Mouse (Mus musculus) adrenal gland, adult 2 months (tissue): ENCODE data around the gene Large2. TPM values are rescaled to one million over a fixed set of nuclear protein-coding genes. Genes with fewer than 3 reads are reported as not detected.
"Not testable (repeated sequence)": the region's sequence is repeated elsewhere in the genome, so short reads cannot be mapped to it uniquely, and the experiment has no call there.

ENCODE experiments used
- DNase-seq: peaks from one replicate; pipeline ENCODE4 v3.0.0; 2021
- long read RNA-seq: library from polyadenylated mRNA; stranded (forward); transcript quantifications from one replicate; pipeline ENCODE4 v2.0.0, GENCODE M21; 2021
- polyA plus RNA-seq: library from polyadenylated mRNA; depleted of rRNA; stranded (reverse); fragments of >200 nt; gene quantifications from 2 replicates; pipeline ENCODE4 v1.2.3, GENCODE M21; 2012; rRNA removed
- total RNA-seq, 2 experiments: library from RNA; stranded (reverse); gene quantifications; 2 replicates each; pipeline ENCODE4 v1.2.3; 2021

The Large2 gene
- total RNA-seq = 1 to 10 TPM in 1 of 2 experiments, under 1 TPM in 1; 0.45 to 1.4 TPM
- polyA plus RNA-seq = 1.3 and 2.2 TPM in 2 replicates
- long read RNA-seq, partial matches to known transcripts = 0 of 1 reads
- long read RNA-seq, other reads (novel, unspliced or antisense) = 1 of 1 reads

DNA sequence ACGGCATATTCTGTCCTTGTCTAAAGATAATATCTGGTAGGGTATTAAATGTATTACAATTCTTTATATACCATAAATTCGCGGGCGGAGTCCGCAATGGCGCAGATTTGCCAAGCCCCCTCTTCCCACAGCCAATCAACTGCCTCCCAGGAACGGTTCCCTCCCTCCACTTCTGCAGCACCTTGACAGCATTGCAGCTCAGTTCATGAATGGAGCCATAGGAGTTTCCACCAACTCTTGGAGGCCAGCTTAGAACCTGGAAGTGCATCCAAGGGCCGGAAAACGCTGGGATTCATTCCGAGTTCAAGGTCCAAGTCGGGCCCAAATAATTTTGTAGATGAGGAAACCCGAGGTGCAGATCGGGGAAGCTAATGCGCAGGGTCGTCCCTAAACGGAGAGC is at the start of gene Large2, which contains the start of gene Pex16:
TSS of gene Large2 (minus strand) at position 356 of the 400 bp plus-strand sequence.
TSS of gene Pex16 (plus strand) at position 163 of the 400 bp plus-strand sequence.
- peak; percentile 57 for DNase-seq

GRCm38 (mm10) chr2:92423702-92424461 is 49.2 kb upstream of the Large2 start:
- DNase-seq = peak; percentile 99

DNA sequence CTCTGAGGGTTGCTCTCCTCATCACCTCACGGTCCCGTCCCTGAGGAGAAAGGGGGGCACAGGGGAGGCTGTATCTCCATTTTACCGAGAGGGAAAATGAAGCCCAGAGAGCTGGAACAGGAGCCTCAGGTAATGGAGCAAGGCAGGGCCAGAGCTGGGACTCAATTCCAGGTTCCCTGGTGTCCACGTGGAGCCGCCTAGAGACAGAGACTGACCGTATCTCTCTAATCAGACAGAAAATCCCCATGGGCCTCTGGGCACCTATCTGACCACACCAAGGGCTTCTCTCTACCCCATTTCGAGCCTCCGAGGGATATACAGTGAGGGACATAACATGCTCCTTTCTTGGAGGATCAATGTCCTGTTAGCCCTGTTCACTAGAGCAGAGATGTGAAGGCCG is 48.5 kb upstream of the Large2 start:
- peak; percentile 10 for DNase-seq

DNA sequence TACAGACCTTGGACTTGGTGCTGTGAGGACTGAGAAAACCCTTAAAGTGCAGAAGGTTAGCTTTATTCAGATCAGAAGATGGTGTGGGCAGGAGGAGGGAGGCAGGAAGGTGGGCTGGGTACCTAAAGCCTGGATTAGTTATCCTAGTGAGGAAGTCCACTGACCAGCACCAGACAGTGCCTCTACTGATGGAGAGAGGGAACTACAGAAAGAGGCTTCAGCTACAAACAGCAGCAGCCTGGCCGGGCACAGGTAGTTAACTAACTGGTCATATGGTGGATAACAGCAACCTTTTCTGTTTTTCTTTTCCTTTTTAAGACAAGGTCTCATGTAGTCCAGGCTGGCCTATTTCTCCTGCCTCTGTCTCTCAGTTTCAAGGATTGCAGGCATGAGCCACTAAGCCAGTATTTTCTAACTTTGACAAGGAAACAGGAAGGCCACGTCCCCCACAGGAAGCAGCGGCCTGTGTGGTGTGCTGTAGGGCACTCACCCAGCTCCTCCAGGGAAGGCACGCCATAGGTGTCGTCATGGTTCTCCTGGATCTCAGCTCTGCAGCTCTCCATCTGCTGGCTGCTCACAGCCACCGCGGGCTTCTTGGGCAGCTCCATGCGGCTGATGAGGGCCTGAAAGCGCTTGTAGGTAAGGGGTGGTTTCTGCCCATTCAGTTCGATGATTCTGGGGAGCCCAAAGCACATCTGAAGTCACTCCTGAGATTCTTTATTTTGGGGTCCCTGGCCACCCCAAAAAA is 47.9 kb upstream of the Large2 start:
- DNase-seq = peak; percentile 23

DNA sequence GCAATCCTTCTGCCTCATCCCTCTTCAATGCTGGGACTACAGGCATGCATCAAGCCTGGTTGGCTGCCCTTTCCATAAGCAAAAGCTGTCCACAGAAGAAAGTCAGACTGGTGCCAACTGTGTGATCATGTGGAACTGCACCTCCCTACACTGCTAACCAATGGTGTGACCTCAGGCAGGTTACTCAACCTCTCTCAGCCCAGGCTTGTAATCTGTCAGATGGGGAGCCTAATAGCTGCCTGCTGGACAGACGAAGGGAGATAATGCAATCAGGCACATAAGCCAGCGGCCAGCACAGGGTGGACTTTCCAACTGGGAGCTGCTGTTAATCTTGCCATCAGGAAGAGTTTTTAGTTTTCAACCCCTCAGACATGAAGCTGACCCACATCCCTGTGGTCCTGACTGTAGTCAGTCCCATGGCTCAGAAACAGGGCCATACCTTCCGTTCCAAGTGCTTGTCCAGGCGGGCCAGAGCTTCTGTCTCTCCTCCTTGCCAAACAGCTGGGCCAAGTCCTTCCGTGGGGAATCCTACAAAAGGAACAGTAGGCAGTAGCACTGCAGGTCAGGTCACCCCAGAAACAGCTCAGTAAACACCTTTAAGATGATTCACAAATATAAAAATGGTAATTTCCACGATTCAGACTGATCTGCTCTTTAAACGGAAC is 47.2 kb upstream of the Large2 start:
- DNase-seq = peak; percentile 72

DNA sequence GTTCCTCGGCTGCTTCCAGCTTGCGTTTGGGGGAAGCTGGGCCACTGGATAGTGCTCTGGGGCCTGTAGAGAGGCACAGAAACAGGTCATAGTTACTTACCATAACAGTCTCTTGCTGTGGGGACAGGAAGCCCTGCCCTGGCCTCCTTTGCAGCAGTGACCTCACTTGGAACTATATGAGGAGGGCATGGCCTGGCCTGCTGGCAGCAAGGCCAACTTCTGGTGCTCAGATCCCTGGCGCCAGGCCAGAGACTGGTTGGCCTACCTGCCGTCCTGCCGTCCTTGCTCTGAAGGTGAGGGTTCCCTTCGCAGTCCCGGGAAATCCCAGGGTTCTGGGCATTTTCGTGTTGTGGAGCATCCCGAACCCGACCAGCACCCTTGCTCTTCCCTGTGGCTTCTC is 37.0 kb upstream of the Large2 start:
- DNase-seq = peak; percentile 32

DNA sequence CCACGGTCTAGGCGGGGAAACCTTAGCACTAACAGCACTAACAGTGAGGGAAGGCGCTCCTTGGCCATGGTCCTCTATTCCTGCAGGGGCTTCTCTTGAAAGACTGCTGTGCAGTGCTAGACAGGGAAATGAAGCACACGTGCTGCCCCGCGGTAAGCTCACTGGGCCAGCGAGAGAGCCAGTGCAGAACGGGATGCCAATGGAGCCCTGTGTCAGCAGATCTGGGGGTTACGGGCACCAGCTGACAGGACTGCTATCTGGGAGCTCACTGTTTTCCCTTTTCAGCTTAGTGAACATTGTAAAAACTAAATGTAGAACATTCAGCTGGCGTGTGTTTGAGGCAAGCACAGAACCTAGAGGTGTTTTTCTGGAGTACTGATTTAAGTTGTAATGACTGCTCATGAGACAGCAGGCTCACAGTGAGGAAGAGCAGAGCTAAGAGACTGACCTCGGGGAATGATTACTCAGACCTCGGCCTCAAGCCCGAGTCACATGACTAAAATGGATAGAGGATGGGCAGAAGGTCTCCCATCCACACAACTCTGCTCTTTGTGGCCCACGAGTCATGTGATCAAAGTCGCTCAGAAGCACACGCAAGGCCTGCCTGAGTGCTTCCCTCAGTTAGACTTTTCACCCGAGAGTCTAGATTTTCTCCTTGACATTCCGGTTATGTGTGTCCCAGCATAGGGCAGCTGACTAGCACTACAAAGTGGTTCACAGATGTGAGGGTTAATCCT is 33.8 kb upstream of the Large2 start:
- DNase-seq = peak; percentile 72

DNA sequence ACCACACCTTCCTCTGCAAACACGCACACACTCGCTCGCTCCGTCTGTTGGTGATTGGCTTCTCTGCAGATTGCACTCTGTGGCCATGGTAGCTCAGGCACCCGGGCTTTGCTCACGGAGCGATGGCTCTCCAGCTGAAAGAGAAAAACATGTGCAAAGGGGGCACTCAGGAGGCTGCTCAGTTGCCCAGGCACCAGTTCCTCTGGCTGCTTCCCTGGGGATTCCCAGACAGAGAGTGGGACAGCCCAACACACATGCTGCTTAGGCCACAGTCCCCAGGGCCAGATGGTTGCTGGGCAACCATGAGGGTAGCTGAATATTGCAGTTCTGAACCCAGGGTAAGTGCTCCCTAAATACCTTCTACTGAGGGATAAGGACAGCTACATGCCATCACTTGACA is 31.0 kb upstream of the Large2 start:
- no peak for DNase-seq

- DNase-seq = no peak
These were observed 30.1 kb upstream of the Large2 start for GRCm38 (mm10) chr2:92404737-92405136.

- DNase-seq = no peak
These were observed 29.2 kb upstream of the Large2 start for GRCm38 (mm10) chr2:92403776-92404319.

GRCm38 (mm10) chr2:92402591-92403326 is 28.1 kb upstream of the Large2 start:
- no peak for DNase-seq

- DNase-seq = peak; percentile 31
These were observed 26.5 kb upstream of the Large2 start, which contains the start of gene Mapk8ip1 for GRCm38 (mm10) chr2:92401091-92401561. TSS of gene Mapk8ip1 (minus strand) at chr2:92401263.

- DNase-seq = no peak
These were observed 26.0 kb upstream of the Large2 start for GRCm38 (mm10) chr2:92400682-92401081.

DNA sequence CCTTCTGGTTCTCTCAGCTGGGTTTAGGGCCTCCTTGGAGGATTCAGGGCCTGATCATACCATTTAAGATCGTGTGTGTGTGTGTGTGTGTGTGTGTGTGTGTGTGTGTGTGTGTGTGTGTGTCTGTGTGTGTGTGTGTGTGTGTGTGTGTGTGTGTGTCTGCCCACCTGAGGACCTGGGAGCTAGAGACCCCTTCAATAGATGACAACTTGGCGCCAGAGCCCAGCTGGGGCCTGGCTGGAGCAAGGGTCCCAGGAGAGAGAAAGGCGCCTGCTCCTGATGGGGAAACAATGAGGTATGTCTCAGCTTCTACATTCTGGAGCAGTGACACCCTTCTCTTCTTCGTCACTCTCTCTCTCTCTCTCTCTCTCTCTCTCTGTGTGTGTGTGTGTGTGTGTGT is 25.2 kb upstream of the Large2 start:
- not testable (repeated sequence) for DNase-seq

DNA sequence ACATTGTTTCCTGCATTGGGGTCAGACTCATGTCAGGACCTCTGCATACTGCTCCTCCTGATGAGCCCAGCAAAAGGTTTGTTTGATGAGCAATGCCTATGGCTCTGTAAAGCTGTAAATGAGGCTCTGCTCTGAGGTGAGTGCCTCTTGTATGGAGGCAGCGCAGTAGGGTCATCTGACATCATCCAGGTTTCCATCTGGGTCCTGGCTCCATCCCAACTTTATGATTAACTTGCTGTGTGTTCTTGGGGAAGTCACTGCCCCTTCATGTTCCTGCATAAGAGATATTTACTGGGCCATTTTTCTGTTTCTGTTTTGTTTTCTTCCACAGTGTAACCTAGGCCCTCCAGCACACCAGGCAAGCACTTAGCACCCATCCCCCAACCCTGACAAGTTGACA is 22.8 kb upstream of the Large2 start:
- DNase-seq = no peak

DNA sequence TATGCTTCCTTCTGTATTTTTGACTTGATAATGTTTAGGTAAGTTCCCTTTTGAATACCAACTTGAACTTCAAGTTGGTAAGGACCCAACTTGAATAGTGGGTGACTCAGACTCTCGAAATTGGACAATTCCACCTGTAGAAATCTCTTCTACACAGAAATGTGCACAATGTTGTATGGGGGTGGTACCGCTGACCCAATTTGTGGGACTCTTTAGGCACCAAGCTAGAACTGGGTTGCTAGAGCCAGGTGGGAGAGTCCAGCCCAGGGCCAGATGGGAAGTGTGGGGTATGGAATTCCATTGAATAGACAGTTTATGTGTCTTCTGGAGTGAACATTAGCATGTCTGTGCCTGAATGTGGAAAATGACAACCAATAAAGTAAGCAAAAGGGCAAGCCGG is 20.9 kb upstream of the Large2 start:
- no peak for DNase-seq

- DNase-seq = no peak
These were observed 17.9 kb upstream of the Large2 start for GRCm38 (mm10) chr2:92392318-92393264.

DNA sequence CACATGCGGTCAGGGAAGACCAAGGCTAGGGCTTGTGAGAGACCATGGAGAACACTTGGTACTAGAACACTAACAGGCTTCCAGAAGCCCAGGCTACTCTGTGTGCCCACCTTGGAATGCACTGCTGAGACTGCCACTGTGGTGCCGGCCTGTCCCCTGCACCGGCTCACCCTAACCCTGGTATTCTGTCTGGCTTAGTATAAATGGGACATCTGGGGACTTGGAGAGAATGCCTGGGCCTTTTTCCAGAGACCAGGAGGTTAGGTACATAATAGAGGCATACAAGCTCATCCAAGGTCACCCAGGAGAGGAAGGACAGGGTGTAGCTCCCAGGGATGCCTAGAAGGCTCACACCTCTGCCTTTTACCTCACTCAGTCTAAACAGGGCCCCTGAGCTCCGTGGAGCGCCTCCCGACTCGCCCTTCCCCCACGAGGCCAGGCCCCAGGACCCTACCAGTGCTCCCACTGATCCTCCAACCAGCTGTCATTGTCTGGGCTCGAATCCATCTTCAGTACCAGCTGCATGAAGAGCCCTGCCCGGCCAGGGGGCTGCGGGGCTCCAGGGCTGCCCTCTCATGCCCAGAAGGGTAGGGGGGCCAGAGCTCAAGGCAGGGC is 17.1 kb upstream of the Large2 start:
- DNase-seq = no peak

DNA sequence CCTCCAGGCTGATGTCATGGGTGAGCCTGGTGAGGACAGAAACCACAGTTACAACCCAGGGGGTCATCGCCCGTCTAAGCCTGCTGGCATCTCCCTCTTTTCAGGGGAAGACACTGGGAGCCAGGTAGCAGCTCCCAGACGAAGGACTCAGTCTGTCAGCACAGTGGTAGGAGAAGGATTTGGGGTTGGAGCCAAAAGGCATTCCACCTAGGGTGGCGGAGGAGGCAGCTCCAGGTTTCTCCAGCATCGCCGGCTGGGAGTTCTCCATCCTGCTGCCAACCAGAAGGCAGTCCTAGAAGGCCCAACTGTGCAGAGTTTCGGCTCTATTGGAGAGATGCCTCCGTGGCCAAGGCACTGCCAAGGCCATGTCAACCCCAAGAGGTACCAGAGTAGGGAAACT is 16.4 kb upstream of the Large2 start:
- DNase-seq = no peak
